Mouse (Mus musculus) heart, adult 2 months (tissue): ENCODE data around the gene Tspan9.

Source experiments
- CTCF ChIP-seq: fragments of 200-600 bp; IDR thresholded peaks from 2 replicates; pipeline ENCODE4 v1.8.1; 2022; ENCODE audit warnings: antibody characterized with exemption, mild to moderate bottlenecking, moderate library complexity
- EP300 ChIP-seq: fragments of 200-500 bp; IDR thresholded peaks from 2 replicates; pipeline ENCODE4 v1.6.1; 2011; ENCODE audit warnings: low read depth, low read length, control low read depth; ENCODE audit not compliant: insufficient read depth

GRCm38 (mm10) chr6:127953071-127953470, 190.3 kb downstream of the Tspan9 start:
- TF ChIP-seq EP300 (no peak), CTCF (no peak)
